Mouse (Mus musculus) thymus, postnatal 14 days (tissue): Measurements from ENCODE around the gene Angptl1.

Experiments
- DNase-seq: peaks from one replicate; pipeline ENCODE4 v3.0.0; 2021

The Angptl1 gene

DNA sequence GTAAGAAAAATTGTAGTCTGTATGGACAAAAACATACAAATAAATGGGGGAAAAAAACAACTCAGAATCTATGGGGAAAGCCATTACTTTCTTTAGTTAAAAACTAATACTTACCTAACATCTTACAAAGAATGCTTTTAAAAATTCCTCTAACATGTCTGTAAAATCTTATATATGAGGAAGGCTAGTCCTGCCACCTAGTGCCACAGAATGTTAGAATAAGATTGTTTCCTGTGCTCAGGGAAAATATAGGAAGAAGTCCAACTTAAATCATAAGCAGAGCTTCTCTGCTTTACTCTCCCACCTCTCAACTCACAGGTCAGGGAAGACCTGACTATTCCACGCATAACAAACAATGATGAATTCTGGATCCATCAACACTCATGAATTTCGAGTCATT lies 47.5 kb downstream of the Angptl1 start:
- DNase-seq, result no peak

DNA sequence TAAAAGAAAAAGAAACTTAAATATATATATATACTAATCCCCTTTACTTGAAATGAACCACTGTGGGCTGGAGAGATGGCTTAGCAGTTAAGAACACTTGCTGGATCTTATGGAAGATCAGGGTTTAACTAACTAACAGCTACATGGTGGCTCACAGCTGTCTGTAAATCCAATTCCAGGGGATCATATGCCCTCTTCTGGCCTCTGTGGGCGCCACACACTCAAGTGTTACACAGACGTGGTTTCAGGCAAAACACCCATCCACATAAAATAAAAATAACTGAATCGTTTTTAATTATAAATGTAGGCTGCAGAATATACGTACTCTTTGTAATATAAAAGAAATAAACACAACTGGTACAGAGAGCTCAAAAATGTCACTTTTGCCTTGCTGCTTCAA lies 50.5 kb downstream of the Angptl1 start:
- no peak for DNase-seq

DNA sequence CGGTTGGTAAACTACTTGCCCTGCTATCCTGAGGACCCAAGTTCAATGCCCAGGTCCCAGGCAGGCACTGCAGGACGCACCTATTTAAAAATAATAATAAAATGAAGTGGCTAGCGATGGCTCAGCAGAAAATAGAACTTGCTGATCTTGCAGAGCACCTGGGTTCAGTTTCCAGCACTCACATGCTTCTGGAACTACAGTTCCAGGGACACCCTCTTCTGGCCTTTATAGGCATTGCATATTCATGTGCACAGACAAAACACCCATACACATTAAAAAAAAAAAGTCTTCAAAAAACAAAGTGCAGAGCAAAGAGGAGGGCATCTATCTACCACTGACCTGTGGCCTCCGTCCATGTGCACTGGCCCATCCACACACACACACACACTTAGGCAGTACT lies 53.2 kb downstream of the Angptl1 start:
- no peak for DNase-seq

GRCm38 (mm10) chr1:156901689-156902088 lies 63.3 kb downstream of the Angptl1 start:
- DNase-seq, result no peak

GRCm38 (mm10) chr1:156903899-156904298 lies 65.5 kb downstream of the Angptl1 start:
- DNase-seq, result no peak

DNA sequence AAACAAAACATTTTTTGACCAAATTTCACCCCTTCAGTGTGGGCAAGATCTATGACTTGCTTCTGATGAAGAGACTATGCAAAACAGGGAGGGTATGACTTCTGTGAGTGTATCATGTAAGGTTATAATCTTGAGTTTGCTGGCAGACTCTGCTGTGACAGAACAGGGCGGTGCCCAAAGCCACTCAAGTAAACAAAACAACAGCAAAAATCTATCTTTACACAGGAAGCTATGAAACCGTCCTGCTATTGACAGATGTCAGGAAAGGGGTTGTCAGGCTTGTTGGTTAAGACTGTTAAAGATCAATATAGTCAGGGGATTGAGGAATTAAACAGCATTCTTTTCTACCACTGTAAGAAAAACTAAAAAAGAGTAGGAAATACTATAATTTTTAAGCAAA lies 67.3 kb downstream of the Angptl1 start:
- no peak for DNase-seq

GRCm38 (mm10) chr1:156909265-156909664 lies 70.9 kb downstream of the Angptl1 start:
- DNase-seq, result no peak

GRCm38 (mm10) chr1:156909866-156910265 lies 71.5 kb downstream of the Angptl1 start:
- no peak for DNase-seq
